Comparison of ENCODE assay signal across 12 mouse cellular contexts in genomic region chr3:55097186-55097585, GRCm38 (mm10). TPM values are rescaled to one million over a fixed set of nuclear protein-coding genes. Genes with fewer than 3 reads are reported as not detected.
DNase-seq lines count a peak whose midpoint lies in the region; ATAC-seq and TF ChIP-seq lines count a peak whose summit lies in the region.
"Had no signal": no experiment of that assay in that cellular context is flagged by ENCODE, and none has a peak within 500 bp of the region (broad histone marks: within the 10 kb centered on the region; RNA-seq: fewer than 3 reads in every experiment).

No protein-coding gene starts in this region.

- H3K9ac ChIP-seq in neural tube, embryonic 11.5 days (ENCODE audit: low read length), result no peak overlapping the region
- no peak overlapping the region for H3K9ac ChIP-seq in embryonic facial prominence, embryonic 15.5 days
- H3K9ac ChIP-seq: lung, embryonic 15.5 days had no signal

- H3K27me3 ChIP-seq in neural tube, embryonic 11.5 days (ENCODE audit: control insufficient read depth, insufficient read depth, low read length), result no peaks in the 10 kb centered on the region
- no peaks in the 10 kb centered on the region for H3K27me3 ChIP-seq in embryonic facial prominence, embryonic 15.5 days
- H3K27me3 ChIP-seq: CH12.LX; lung, embryonic 15.5 days had no signal

- H3K9me3 ChIP-seq in neural tube, embryonic 11.5 days (ENCODE audit: control insufficient read depth, low read length), result no peaks in the 10 kb centered on the region
- no peaks in the 10 kb centered on the region for H3K9me3 ChIP-seq in embryonic facial prominence, embryonic 15.5 days (replicated peaks)
- H3K9me3 ChIP-seq: lung, embryonic 15.5 days had no signal

- no peak overlapping the region for H3K4me3 ChIP-seq in neural tube, embryonic 11.5 days (ENCODE audit: low read depth, low read length)
- no peak overlapping the region for H3K4me3 ChIP-seq in embryonic facial prominence, embryonic 15.5 days (replicated peaks)
- H3K4me3 ChIP-seq in olfactory bulb, adult 2 months (ENCODE audit: insufficient read depth, low read depth, low read length), result no peak overlapping the region
- H3K4me3 ChIP-seq: lung, embryonic 15.5 days had no signal

- WGBS in neural tube, embryonic 11.5 days, result 70% methylated on average over 2 of the region's 2 CpGs
- WGBS in embryonic facial prominence, embryonic 15.5 days, result 58% methylated on average over 2 of the region's 2 CpGs
- 53% methylated on average over 2 of the region's 2 CpGs for WGBS in olfactory bulb, adult 2 months

- intact Hi-C loops in heart, postnatal 36 days (cut with DNase I), result no loop called here

- peak overlapping the region; percentile 39; the same call in 1 of the 2 replicates for H3K27ac ChIP-seq in neural tube, embryonic 11.5 days (ENCODE audit: low read depth, low read length)
- 0 out of 2 replicates have a peak overlapping the region, but pooled peaks have one; percentile 87 for H3K27ac ChIP-seq in embryonic facial prominence, embryonic 15.5 days (replicated peaks)
- peak overlapping the region; percentile 33; the same call in 1 of the 2 replicates for H3K27ac ChIP-seq in olfactory bulb, adult 2 months (ENCODE audit: insufficient read depth, low read depth, low read length)

- peaks cover 7% of the 10 kb centered on the region; the same call in 1 of the 2 replicates for H3K4me1 ChIP-seq in neural tube, embryonic 11.5 days (ENCODE audit: control insufficient read depth, insufficient read depth, low read length)
- H3K4me1 ChIP-seq in embryonic facial prominence, embryonic 15.5 days, result 0 out of 2 replicates have a peak, but pooled peaks cover 4% of the 10 kb centered on the region
- H3K4me1 ChIP-seq in olfactory bulb, adult 2 months (ENCODE audit: control insufficient read depth, insufficient read depth, low read length), result peaks cover 2% of the 10 kb centered on the region; the same call in 1 of the 2 replicates

- no peak for ATAC-seq in neural tube, embryonic 11.5 days (ENCODE audit: insufficient read depth, low FRiP score, low TSS enrichment)
- no peak for ATAC-seq in embryonic facial prominence, embryonic 15.5 days (ENCODE audit: insufficient number of reproducible peaks, low FRiP score, low TSS enrichment, low read depth)
- ATAC-seq in erythroblast, adult 5-6 weeks (replicated peaks; ENCODE audit: low FRiP score, poor library complexity, severe bottlenecking), result no peak

- no peak overlapping the region for H3K4me2 ChIP-seq in neural tube, embryonic 11.5 days (ENCODE audit: low read depth)
- no peak overlapping the region for H3K4me2 ChIP-seq in embryonic facial prominence, embryonic 15.5 days (replicated peaks)
- H3K4me2 ChIP-seq: lung, embryonic 15.5 days had no signal

- no peaks in the 10 kb centered on the region for H3K36me3 ChIP-seq in neural tube, embryonic 11.5 days (ENCODE audit: control insufficient read depth, insufficient read depth, low read length)
- H3K36me3 ChIP-seq in embryonic facial prominence, embryonic 15.5 days, result no peaks in the 10 kb centered on the region
- H3K36me3 ChIP-seq: lung, embryonic 15.5 days had no signal

- no peak for TF ChIP-seq CTCF in olfactory bulb, adult 2 months (IDR thresholded peaks at IDR 0.05; ENCODE audit: insufficient read depth, low read depth, low read length)

- peak; percentile 90 for DNase-seq in heart, adult 11 months
- no peak for DNase-seq in heart, postnatal 36 days
- no peak for DNase-seq in neural tube, embryonic 11.5 days (ENCODE audit: low spot score)
- DNase-seq in neural tube, embryonic 10.5 days (ENCODE audit: extremely low spot score, low spot score), result no peak
- DNase-seq in adrenal gland, adult 18-20 months (ENCODE audit: low spot score in 2 of 2), result no peak
- DNase-seq: embryo, embryonic 11 days had no signal

- TF ChIP-seq POLR2A in olfactory bulb, adult 2 months (IDR thresholded peaks at IDR 0.05; ENCODE audit: insufficient read depth, low read depth, low read length), result no peak

RNA-seq across cellular contexts. Expression of gene Spg20, which starts 14.7 kb away (rescaled TPM):
- total RNA-seq in heart, postnatal 36 days (2021), result 10 to 100 TPM; 40.3 to 40.9 TPM
- 55.4 and 55.5 TPM in 2 replicates for polyA plus RNA-seq in neural tube, embryonic 11.5 days (2014; fragmentation: Nextera tagmentation; extraction: Ambion mirVana)
- polyA plus RNA-seq in embryonic facial prominence, embryonic 15.5 days (2015; fragmentation: Nextera tagmentation; extraction: Ambion mirVana), result 65.9 and 67.8 TPM in 2 replicates
- not detected in 2 replicates for polyA plus RNA-seq in olfactory bulb, adult 2 months (2012; ENCODE audit: insufficient read depth, insufficient read length, low replicate concordance, missing spikeins)
- 10 to 100 TPM; 38.7 to 59.3 TPM for total RNA-seq in adrenal gland, adult 18-20 months (2021)
- total RNA-seq in erythroblast, adult 5-6 weeks (2015; ENCODE audit: low replicate concordance), result 3.1 and 3.7 TPM in 2 replicates
- 2.2 and 6.2 TPM in 2 replicates for total RNA-seq in erythroblast, adult 5-6 weeks (2017; ENCODE audit: low replicate concordance)

RNA-seq across cellular contexts. Expression of gene Ccdc169, which starts 40.0 kb away (rescaled TPM):
- total RNA-seq in heart, postnatal 36 days (2021), result not detected
- polyA plus RNA-seq in neural tube, embryonic 11.5 days (2014; fragmentation: Nextera tagmentation; extraction: Ambion mirVana), result 0.19 TPM in 1 of 2 replicates, not detected in the other
- 0.05 and 0.07 TPM in 2 replicates for polyA plus RNA-seq in embryonic facial prominence, embryonic 15.5 days (2015; fragmentation: Nextera tagmentation; extraction: Ambion mirVana)
- not detected in 2 replicates for polyA plus RNA-seq in olfactory bulb, adult 2 months (2012; ENCODE audit: insufficient read depth, insufficient read length, low replicate concordance, missing spikeins)
- total RNA-seq in adrenal gland, adult 18-20 months (2021), result not detected
- total RNA-seq in erythroblast, adult 5-6 weeks (2015; ENCODE audit: low replicate concordance), result not detected in 2 replicates
- total RNA-seq in erythroblast, adult 5-6 weeks (2017; ENCODE audit: low replicate concordance), result not detected in 2 replicates
- polyA plus RNA-seq: kidney, embryonic 14.5 days; lung, embryonic 15.5 days had no signal

RNA-seq across cellular contexts. Expression of gene Ccna1, which starts 41.9 kb away (rescaled TPM):
- total RNA-seq in heart, postnatal 36 days (2021), result not detected
- 2.0 and 2.6 TPM in 2 replicates for polyA plus RNA-seq in neural tube, embryonic 11.5 days (2014; fragmentation: Nextera tagmentation; extraction: Ambion mirVana)
- 8.3 and 14.6 TPM in 2 replicates for polyA plus RNA-seq in embryonic facial prominence, embryonic 15.5 days (2015; fragmentation: Nextera tagmentation; extraction: Ambion mirVana)
- polyA plus RNA-seq in olfactory bulb, adult 2 months (2012; ENCODE audit: insufficient read depth, insufficient read length, low replicate concordance, missing spikeins), result not detected in 2 replicates
- total RNA-seq in adrenal gland, adult 18-20 months (2021), result not detected
- not detected in 2 replicates for total RNA-seq in erythroblast, adult 5-6 weeks (2015; ENCODE audit: low replicate concordance)
- not detected in 2 replicates for total RNA-seq in erythroblast, adult 5-6 weeks (2017; ENCODE audit: low replicate concordance)
- total RNA-seq: CH12.LX had no signal

Comparison
In these comparisons a context has a peak if more than half of its experiments do, and no peak if none do; other contexts are left out.
1. H3K27ac ChIP-seq: peak in every context shown above with its lines; median percentile 87 in embryonic facial prominence, embryonic 15.5 days; 39 in neural tube, embryonic 11.5 days; 33 in olfactory bulb, adult 2 months.
2. RNA of gene Spg20, which starts 14.7 kb away (total RNA-seq): 38.7 to 59.3 TPM in adrenal gland, adult 18-20 months and 40.3 to 40.9 TPM in heart, postnatal 36 days; 2.2 to 6.2 TPM in erythroblast, adult 5-6 weeks; every median in the first group is over 4 times any median in the second.